Mouse (Mus musculus): ENCODE measurements around the gene Zfp583.

DNA sequence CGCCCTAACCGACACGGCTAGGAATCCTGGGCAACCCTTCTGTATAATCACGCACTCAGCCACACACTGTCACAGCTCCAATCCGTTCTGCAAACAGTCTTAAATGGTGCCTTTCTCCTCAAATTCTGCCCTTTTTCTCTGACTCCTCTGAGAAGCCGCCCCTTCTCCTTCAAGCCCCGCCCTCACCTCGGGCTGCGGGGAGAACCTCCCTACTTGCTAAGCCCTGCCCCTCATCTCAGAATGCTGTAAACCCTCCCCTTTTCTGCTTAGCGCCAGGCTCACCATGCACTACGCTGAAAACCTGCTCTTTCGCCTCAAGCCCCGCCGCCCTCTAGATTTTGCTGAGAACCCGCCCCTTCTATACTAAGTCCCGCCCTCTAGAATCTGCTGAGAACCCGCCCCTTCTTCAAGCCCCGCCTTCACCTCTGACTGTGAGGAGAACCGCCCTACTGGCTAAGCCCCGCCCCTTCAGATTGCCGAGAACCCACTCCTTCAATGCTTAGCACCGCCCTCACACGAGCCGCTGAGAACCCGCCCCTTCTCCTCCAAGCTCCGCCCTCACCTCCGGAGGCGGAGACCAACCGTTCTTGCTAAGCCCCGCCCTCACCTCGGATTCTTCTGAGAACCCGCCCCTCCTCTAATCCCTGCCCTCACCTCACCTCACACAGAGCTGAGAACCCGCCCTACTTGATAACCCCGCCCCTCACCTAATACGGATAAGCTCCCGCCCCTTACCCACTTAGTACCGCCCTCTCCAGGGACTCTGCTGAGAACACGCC is 31.4 kb upstream of the Zfp583 start:
- TF ChIP-seq GATA1 (IDR thresholded peaks at IDR 0.05; ENCODE audit: low read length), result no peak
- TF ChIP-seq TAL1 (IDR thresholded peaks at IDR 0.05; ENCODE audit: low read length), result no peak
